In the genomic region with DNA sequence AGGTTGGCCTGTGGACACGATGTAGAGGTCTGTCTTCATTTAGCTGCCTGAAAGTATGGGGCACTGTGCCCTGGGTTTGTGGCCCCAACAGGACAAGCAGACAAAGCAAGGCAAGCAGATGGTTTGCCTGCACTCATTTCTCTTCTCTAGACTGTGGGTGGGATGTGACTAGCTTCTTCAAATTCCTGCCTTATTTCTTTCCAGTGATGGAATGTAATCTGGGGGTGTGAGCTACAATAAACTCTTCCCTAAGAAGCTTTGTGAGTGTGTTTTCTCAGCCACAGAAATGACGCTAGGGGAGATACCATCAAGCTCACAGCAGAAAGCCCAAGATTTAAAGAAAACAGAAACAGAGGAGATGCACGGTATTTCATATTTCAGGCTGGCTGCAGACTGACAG, we compare ENCODE assay signal across 10 mouse cellular contexts.
"Had no signal": no experiment of that assay in that cellular context is flagged by ENCODE, and none has a peak within 500 bp of the region (broad histone marks: within the 10 kb centered on the region; RNA-seq: fewer than 3 reads in every experiment).

No protein-coding gene starts in this region.

- DNase-seq: lung, adult 18-20 months; lung, embryonic 14.5 days; lung, postnatal 10 days; lung, postnatal 4 days; midbrain, embryonic 14.5 days; right cerebral cortex, postnatal 14 days; spleen, adult 18-20 months; thymus, adult 2 months; thymus, postnatal 25 days; thymus, postnatal 4 days had no signal
